16 mouse cellular contexts compared by ENCODE assay signal in genomic region chr13:37763800-37764407, GRCm38 (mm10).
"Had no signal": no experiment of that assay in that cellular context is flagged by ENCODE, and none has a peak within 500 bp of the region (broad histone marks: within the 10 kb centered on the region; RNA-seq: fewer than 3 reads in every experiment).

No protein-coding gene starts in this region.

- H3K4me3 ChIP-seq: limb, embryonic 15.5 days; liver, embryonic 12.5 days; midbrain, embryonic 10.5 days; myocyte; neural tube, embryonic 12.5 days had no signal

- DNase-seq: kidney, adult 9 months; kidney, postnatal 36 days; layer of hippocampus, adult 9-11 months; layer of hippocampus, postnatal 36 days; lung, embryonic 14.5 days; lung, postnatal 10 days; lung, postnatal 4 days; right cerebral cortex, adult 18-20 months; thymus, postnatal 14 days had no signal

- ATAC-seq: liver, embryonic 12.5 days had no signal

- H3K9me3 ChIP-seq: limb, embryonic 15.5 days; liver, embryonic 12.5 days; neural tube, embryonic 12.5 days had no signal

- H3K36me3 ChIP-seq: limb, embryonic 15.5 days; liver, embryonic 12.5 days; midbrain, embryonic 10.5 days; neural tube, embryonic 12.5 days had no signal

- H3K9ac ChIP-seq: limb, embryonic 15.5 days; liver, embryonic 12.5 days; lung, embryonic 14.5 days; neural tube, embryonic 12.5 days had no signal

- H3K27ac ChIP-seq: kidney, postnatal 0 days; limb, embryonic 15.5 days; liver, embryonic 12.5 days; midbrain, embryonic 10.5 days; neural tube, embryonic 12.5 days; stomach, postnatal 0 days had no signal

- H3K4me2 ChIP-seq: limb, embryonic 15.5 days; liver, embryonic 12.5 days; lung, embryonic 14.5 days; neural tube, embryonic 12.5 days had no signal

- H3K27me3 ChIP-seq: limb, embryonic 15.5 days; liver, embryonic 12.5 days had no signal
